Mouse (Mus musculus) stomach, postnatal 0 days (tissue): ENCODE results near the gene Stat2.

Experiments used
- CTCF ChIP-seq: IDR thresholded peaks from 2 replicates; pipeline ENCODE4 v1.5.1; 2016; ENCODE audit warnings: antibody characterized with exemption, low read depth, mild to moderate bottlenecking, moderate library complexity
- EP300 ChIP-seq: optimal IDR thresholded peaks from 2 replicates; pipeline ENCODE3; 2016; ENCODE audit warnings: antibody characterized with exemption

DNA sequence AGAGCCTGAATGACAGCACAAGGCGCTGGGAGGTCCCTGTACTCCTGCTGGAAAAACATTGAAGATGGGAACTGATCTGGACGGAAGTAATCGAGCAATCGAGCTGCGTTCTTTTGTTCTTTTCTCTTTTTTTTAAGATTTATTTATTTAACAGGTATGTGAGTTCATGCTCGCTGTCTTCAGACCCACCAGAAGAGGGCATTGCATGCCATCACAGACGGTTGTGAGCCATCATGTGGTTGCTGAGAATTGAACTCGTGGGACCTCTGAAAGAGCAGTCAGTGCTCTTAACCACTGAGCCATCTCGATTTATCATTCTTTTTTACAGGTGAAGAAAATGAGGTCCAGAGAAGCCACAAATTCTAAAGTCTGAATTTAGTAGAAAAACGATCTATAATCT is 57.3 kb downstream of the Stat2 start:
- TF ChIP-seq EP300: no peak
- TF ChIP-seq CTCF: peak; percentile 45
